Mouse (Mus musculus): ENCODE data around the gene Xrcc5.

DNA sequence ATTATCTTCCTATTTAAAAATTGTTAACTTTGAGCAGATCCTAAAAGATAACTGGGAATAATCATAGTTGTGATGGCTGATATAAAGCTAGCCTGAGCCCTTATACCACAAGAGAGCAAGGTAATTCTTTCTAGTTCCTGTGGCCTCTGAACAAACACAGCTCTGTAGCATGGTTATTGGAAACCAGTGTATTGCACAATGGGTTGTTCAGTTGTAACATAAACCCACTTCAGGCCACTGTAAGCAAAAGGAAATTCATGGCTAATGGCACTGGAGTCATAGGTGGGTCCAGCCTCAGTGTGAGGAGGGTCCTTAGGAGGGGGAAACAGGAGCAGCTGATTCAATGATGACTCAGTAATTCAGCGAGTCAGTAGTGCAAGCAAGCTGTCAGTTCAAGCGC, 113.0 kb downstream of the Xrcc5 start:
- TF ChIP-seq POLR2A (IDR thresholded peaks at IDR 0.05; ENCODE audit: borderline replicate concordance, extremely low read depth, insufficient read depth, insufficient read length, poor library complexity, severe bottlenecking) (no peak), CTCF (IDR thresholded peaks at IDR 0.05; ENCODE audit: borderline replicate concordance, extremely low read depth, insufficient read depth, insufficient read length) (no peak)

Measured in brain, embryonic 14.5 days (tissue).